Mouse (Mus musculus): ENCODE measurements around the gene Smim24. TPM values are rescaled to one million over a fixed set of nuclear protein-coding genes. Genes with fewer than 3 reads are reported as not detected.

Smim24 gene
- polyA plus RNA-seq, 1 experiment from 2014 or later, result 4.2 TPM

DNA sequence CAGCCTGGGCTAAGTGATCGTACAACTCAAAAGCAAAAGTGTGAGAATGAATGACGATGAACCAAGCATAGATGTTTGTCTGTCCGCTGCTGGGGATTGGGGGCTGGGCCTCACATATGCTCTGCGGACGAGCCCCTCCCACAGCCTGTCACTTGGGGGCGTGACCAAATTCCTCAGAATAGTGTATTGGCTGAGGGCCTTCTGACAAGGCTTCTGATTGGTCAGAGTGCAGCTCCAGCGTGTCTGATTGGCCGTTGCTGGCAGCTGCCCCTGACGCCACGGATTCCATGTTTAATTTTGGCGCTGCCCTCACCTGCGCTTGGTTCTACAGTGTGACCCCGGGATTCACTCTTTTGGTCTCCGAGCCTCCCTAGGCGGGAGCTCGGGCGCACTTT is 40.0 kb downstream of the Smim24 start:
- no peak overlapping the region for H3K27ac ChIP-seq (ENCODE audit: low read depth, low read length)
- H3K9ac ChIP-seq (ENCODE audit: low read depth, low read length), result no peak overlapping the region
- H3K4me2 ChIP-seq, result peak overlapping the region; percentile 61
- peaks cover 13% of the 10 kb centered on the region for H3K27me3 ChIP-seq (ENCODE audit: control insufficient read depth, insufficient read depth, low read length)
- no peaks in the 10 kb centered on the region for H3K36me3 ChIP-seq (ENCODE audit: control insufficient read depth, insufficient read depth, low read length)
- peak overlapping the region; percentile 22 for H3K4me3 ChIP-seq (ENCODE audit: low read depth, low read length)
- peak; percentile 66 for ATAC-seq (replicated peaks; ENCODE audit: insufficient number of reproducible peaks, low FRiP score, low TSS enrichment)
- WGBS (ENCODE audit: insufficient replicate concordance), result 5% methylated on average over 17 of the region's 17 CpGs
- no peaks in the 10 kb centered on the region for H3K9me3 ChIP-seq (replicated peaks; ENCODE audit: control insufficient read depth, low read length)
- H3K4me1 ChIP-seq (ENCODE audit: control insufficient read depth, insufficient read depth, low read length), result peaks cover 17% of the 10 kb centered on the region

DNA sequence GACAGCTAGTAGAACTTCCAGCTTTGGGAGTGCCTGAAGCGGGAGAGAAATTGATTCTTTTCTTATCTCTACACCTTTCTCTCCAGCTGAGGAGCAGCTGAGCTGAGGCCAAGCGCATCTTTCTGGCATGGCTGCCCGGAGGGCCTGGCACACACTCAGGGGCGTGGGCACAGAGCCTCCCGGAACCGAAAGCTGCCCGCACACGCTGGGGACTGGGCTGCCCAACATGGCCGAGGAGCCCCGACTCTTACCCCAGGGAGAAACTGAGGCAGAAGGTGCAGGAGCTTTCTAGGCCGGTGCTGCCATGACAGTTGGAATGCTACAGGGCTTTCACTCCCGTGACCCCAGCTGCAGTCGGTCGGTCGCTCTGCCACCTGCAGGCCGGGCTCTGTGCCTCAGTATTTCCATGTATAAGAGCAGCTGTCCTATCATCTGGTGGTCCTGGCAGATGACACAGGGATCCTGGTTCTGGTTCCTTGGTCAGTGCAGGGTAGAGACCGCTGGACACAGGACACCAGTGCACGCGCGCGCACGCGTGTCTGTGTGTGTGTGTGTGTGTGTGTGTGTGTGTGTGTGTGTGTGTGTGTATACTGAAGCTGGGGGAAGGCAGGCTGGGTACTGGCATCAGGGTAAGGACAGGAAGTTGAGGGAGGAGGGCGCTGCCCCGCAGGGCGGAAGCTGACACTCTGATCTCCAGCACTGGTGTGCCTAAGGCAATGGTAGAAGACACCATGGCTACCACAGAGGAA is 40.9 kb downstream of the Smim24 start:
- Histone ChIP-seq H3K4me2 (no peak overlapping the region), H3K27ac (ENCODE audit: low read depth, low read length) (no peak overlapping the region), H3K4me1 (ENCODE audit: control insufficient read depth, insufficient read depth, low read length) (peaks cover 17% of the 10 kb centered on the region), H3K4me3 (ENCODE audit: low read depth, low read length) (no peak overlapping the region), H3K27me3 (ENCODE audit: control insufficient read depth, insufficient read depth, low read length) (peaks cover 10% of the 10 kb centered on the region), H3K9ac (ENCODE audit: low read depth, low read length) (no peak overlapping the region), H3K36me3 (ENCODE audit: control insufficient read depth, insufficient read depth, low read length) (no peaks in the 10 kb centered on the region), H3K9me3 (replicated peaks; ENCODE audit: control insufficient read depth, low read length) (no peaks in the 10 kb centered on the region)
- 68% methylated on average over 26 of the region's 26 CpGs for WGBS (ENCODE audit: insufficient replicate concordance)
- no peak for ATAC-seq (replicated peaks; ENCODE audit: insufficient number of reproducible peaks, low FRiP score, low TSS enrichment)

DNA sequence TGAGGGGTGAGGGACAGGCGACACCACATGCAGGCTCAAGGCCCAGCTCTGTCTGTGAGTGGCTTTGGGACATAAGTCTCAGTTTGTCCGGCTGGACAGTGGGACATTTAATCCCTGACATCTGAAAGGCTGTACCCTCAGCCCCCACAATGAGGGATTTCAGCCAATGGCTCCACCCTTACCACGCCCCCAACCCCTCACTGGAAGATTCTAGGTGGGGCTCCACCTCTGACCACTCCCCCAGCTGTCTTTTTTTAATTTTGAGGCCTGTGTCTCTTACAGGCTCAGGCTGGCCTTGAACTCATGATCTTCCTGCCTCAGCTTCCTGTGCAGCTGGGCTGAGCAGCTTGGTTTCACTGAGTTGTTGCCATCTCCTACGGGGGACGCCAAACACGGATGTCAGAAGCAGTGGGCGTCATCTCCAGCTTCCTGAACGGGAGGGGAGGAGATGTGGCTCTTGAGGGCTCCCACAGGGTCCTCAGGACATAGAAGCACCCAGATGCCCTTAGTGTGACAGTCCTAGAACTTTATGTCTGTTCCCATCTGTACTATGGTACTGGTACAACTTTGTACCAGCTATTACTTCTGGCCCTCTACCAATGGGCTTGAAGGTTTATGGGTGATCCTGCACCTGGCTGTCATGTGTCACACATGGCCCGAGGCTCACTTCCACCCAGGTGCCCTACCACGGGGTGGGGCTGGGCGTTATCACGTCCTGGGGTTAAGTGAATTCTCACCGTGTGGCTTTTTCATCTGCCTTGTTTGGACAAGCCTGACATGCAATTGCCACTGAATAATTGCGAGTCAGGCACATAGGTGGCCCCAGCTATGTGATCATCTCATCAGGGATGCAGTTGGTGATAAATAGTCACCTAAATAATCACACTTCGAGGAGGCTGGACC is 41.8 kb downstream of the Smim24 start:
- Histone ChIP-seq H3K9me3 (replicated peaks; ENCODE audit: control insufficient read depth, low read length) (no peaks in the 10 kb centered on the region), H3K27me3 (ENCODE audit: control insufficient read depth, insufficient read depth, low read length) (peaks cover 10% of the 10 kb centered on the region), H3K9ac (ENCODE audit: low read depth, low read length) (no peak overlapping the region), H3K4me3 (ENCODE audit: low read depth, low read length) (no peak overlapping the region), H3K27ac (ENCODE audit: low read depth, low read length) (no peak overlapping the region), H3K36me3 (ENCODE audit: control insufficient read depth, insufficient read depth, low read length) (no peaks in the 10 kb centered on the region), H3K4me1 (ENCODE audit: control insufficient read depth, insufficient read depth, low read length) (peaks cover 13% of the 10 kb centered on the region), H3K4me2 (no peak overlapping the region)
- 54% methylated on average over 15 of the region's 15 CpGs for WGBS (ENCODE audit: insufficient replicate concordance)
- no peak for ATAC-seq (replicated peaks; ENCODE audit: insufficient number of reproducible peaks, low FRiP score, low TSS enrichment)

DNA sequence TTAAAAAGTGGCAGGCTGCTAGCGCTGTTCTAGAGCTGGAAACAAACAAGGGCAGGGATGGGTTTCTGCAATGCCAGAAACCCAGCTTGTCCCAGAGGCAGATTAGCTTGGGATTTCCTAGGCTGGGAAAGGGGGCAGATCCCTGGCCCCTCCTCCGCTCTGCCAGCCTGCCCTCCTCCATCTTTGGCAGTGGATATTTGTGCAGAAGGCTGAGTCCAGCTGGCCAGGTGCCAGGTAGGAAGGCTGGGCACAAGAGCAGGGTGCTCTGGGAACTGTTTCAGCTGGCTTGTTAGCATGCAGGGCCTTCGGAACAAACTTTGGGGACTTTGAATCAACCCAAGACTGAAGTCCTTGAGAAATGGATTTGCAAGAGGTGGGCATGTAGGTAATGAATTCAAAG is 42.6 kb downstream of the Smim24 start:
- 81% methylated on average over 3 of the region's 3 CpGs for WGBS (ENCODE audit: insufficient replicate concordance)

DNA sequence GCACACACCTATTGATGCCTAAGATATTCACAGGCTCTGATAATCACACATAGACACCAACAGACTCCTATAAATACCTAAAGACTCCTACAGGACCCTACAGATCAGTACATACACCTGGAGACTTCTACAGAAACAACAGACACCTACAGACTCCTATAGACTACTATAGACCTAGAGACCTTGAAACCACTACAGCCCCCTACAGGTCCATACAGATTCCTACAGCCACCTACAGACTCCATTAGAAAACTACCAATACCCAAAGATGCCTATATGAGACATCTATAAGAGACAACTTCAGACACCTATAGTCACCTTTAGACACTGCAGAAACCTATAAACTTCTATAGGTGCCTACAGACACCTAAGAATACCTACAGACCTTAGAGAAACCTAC is 48.2 kb downstream of the Smim24 start:
- Histone ChIP-seq H3K9me3 (replicated peaks; ENCODE audit: control insufficient read depth, low read length) (no peaks in the 10 kb centered on the region), H3K4me1 (ENCODE audit: control insufficient read depth, insufficient read depth, low read length) (no peaks in the 10 kb centered on the region), H3K4me3 (ENCODE audit: low read depth, low read length) (no peak overlapping the region), H3K36me3 (ENCODE audit: control insufficient read depth, insufficient read depth, low read length) (no peaks in the 10 kb centered on the region), H3K27ac (ENCODE audit: low read depth, low read length) (no peak overlapping the region), H3K9ac (ENCODE audit: low read depth, low read length) (no peak overlapping the region), H3K4me2 (no peak overlapping the region), H3K27me3 (ENCODE audit: control insufficient read depth, insufficient read depth, low read length) (peaks cover 6% of the 10 kb centered on the region; the same call in 1 of the 2 replicates)
- no peak for ATAC-seq (replicated peaks; ENCODE audit: insufficient number of reproducible peaks, low FRiP score, low TSS enrichment)

More for the DNA sequence above, 42.6 kb downstream of the Smim24 start:
- H3K27ac ChIP-seq (ENCODE audit: low read depth, low read length), result no peak overlapping the region
- H3K9ac ChIP-seq (ENCODE audit: low read depth, low read length), result no peak overlapping the region
- peaks cover 10% of the 10 kb centered on the region for H3K4me1 ChIP-seq (ENCODE audit: control insufficient read depth, insufficient read depth, low read length)
- no peak overlapping the region for H3K4me2 ChIP-seq
- ATAC-seq (replicated peaks; ENCODE audit: insufficient number of reproducible peaks, low FRiP score, low TSS enrichment), result no peak
- no peaks in the 10 kb centered on the region for H3K36me3 ChIP-seq (ENCODE audit: control insufficient read depth, insufficient read depth, low read length)
- H3K9me3 ChIP-seq (replicated peaks; ENCODE audit: control insufficient read depth, low read length), result no peaks in the 10 kb centered on the region
- H3K4me3 ChIP-seq (ENCODE audit: low read depth, low read length), result no peak overlapping the region
- peaks cover 10% of the 10 kb centered on the region for H3K27me3 ChIP-seq (ENCODE audit: control insufficient read depth, insufficient read depth, low read length)

Small RNA genes lying within 50 kb of the gene (microRNA-seq; reads per million reads assigned to microRNA genes)
- gene Mir1191b (ENCODE audit: borderline number of aligned reads) (1.4 reads per million, percentile 19 among the genes with 10 or more reads in this experiment), gene Mir6913 (ENCODE audit: borderline number of aligned reads) (0.27 reads per million)

Other genes with a start within 250 kb of the Smim24 start
- 39.4 and 39.7 TPM in 2 replicates for gene Pias4, start 225.1 kb upstream of the Smim24 start, polyA plus RNA-seq (2014; fragmentation: Nextera tagmentation; extraction: Ambion mirVana)
- 313 and 338 TPM in 2 replicates for gene Eef2, start 216.4 kb upstream of the Smim24 start, polyA plus RNA-seq (2014; fragmentation: Nextera tagmentation; extraction: Ambion mirVana)
- 44.1 and 47.4 TPM in 2 replicates for gene Dapk3, start 210.0 kb upstream of the Smim24 start, polyA plus RNA-seq (2014; fragmentation: Nextera tagmentation; extraction: Ambion mirVana)
- gene 4930442H23Rik, start 209.2 kb upstream of the Smim24 start, polyA plus RNA-seq (2014; fragmentation: Nextera tagmentation; extraction: Ambion mirVana), result 0.21 TPM in 1 of 2 replicates, not detected in the other
- 2.2 and 3.6 TPM in 2 replicates for gene Nmrk2, start 191.0 kb upstream of the Smim24 start, polyA plus RNA-seq (2014; fragmentation: Nextera tagmentation; extraction: Ambion mirVana)
- 0.60 and 0.83 TPM in 2 replicates for gene Atcay, start 162.2 kb upstream of the Smim24 start, polyA plus RNA-seq (2014; fragmentation: Nextera tagmentation; extraction: Ambion mirVana)
- 2.3 and 3.7 TPM in 2 replicates for gene Zfr2, start 159.9 kb upstream of the Smim24 start, polyA plus RNA-seq (2014; fragmentation: Nextera tagmentation; extraction: Ambion mirVana)
- 1.0 and 1.7 TPM in 2 replicates for gene Matk, start 140.1 kb upstream of the Smim24 start, polyA plus RNA-seq (2014; fragmentation: Nextera tagmentation; extraction: Ambion mirVana)
- gene Mrpl54, start 126.1 kb upstream of the Smim24 start, polyA plus RNA-seq (2014; fragmentation: Nextera tagmentation; extraction: Ambion mirVana), result 247 and 257 TPM in 2 replicates
- gene Apba3, start 126.1 kb upstream of the Smim24 start, polyA plus RNA-seq (2014; fragmentation: Nextera tagmentation; extraction: Ambion mirVana), result 41.2 and 44.1 TPM in 2 replicates
- gene Tjp3, start 101.5 kb upstream of the Smim24 start, polyA plus RNA-seq (2014; fragmentation: Nextera tagmentation; extraction: Ambion mirVana), result 0.90 and 1.4 TPM in 2 replicates
- 30.2 and 32.1 TPM in 2 replicates for gene Pip5k1c, start 100.1 kb upstream of the Smim24 start, polyA plus RNA-seq (2014; fragmentation: Nextera tagmentation; extraction: Ambion mirVana)
- gene Cactin, start 71.9 kb upstream of the Smim24 start, polyA plus RNA-seq (2014; fragmentation: Nextera tagmentation; extraction: Ambion mirVana), result 20.2 and 25.0 TPM in 2 replicates
- gene Tbxa2r, start 64.3 kb upstream of the Smim24 start, polyA plus RNA-seq (2014; fragmentation: Nextera tagmentation; extraction: Ambion mirVana), result 10.9 and 11.2 TPM in 2 replicates
- gene Gipc3, start 49.8 kb upstream of the Smim24 start, polyA plus RNA-seq (2014; fragmentation: Nextera tagmentation; extraction: Ambion mirVana), result not detected in 2 replicates
- 102 and 107 TPM in 2 replicates for gene Hmg20b, start 42.6 kb upstream of the Smim24 start, polyA plus RNA-seq (2014; fragmentation: Nextera tagmentation; extraction: Ambion mirVana)
- 4.6 and 4.7 TPM in 2 replicates for gene Mfsd12, start 35.6 kb upstream of the Smim24 start, polyA plus RNA-seq (2014; fragmentation: Nextera tagmentation; extraction: Ambion mirVana)
- 0.23 and 0.67 TPM in 2 replicates for gene 4930404N11Rik, start 27.2 kb upstream of the Smim24 start, polyA plus RNA-seq (2014; fragmentation: Nextera tagmentation; extraction: Ambion mirVana)
- gene Fzr1, start 14.5 kb upstream of the Smim24 start, polyA plus RNA-seq (2014; fragmentation: Nextera tagmentation; extraction: Ambion mirVana), result 66.1 and 70.0 TPM in 2 replicates
- 47.5 and 61.4 TPM in 2 replicates for gene Dohh, start 8.6 kb upstream of the Smim24 start, polyA plus RNA-seq (2014; fragmentation: Nextera tagmentation; extraction: Ambion mirVana)
- gene Gm48551, start 8.6 kb upstream of the Smim24 start, polyA plus RNA-seq (2014; fragmentation: Nextera tagmentation; extraction: Ambion mirVana), result 1.4 and 2.9 TPM in 2 replicates
- 0.55 and 1.2 TPM in 2 replicates for gene Gm48552, start 4.0 kb upstream of the Smim24 start, polyA plus RNA-seq (2014; fragmentation: Nextera tagmentation; extraction: Ambion mirVana)
- 28.1 and 29.8 TPM in 2 replicates for gene Nfic, start 62.6 kb downstream of the Smim24 start, polyA plus RNA-seq (2014; fragmentation: Nextera tagmentation; extraction: Ambion mirVana)
- gene Celf5, start 89.7 kb downstream of the Smim24 start, polyA plus RNA-seq (2014; fragmentation: Nextera tagmentation; extraction: Ambion mirVana), result 0.19 and 0.31 TPM in 2 replicates
- gene Ncln, start 103.3 kb downstream of the Smim24 start, polyA plus RNA-seq (2014; fragmentation: Nextera tagmentation; extraction: Ambion mirVana), result 40.9 and 49.0 TPM in 2 replicates
- gene S1pr4, start 107.1 kb downstream of the Smim24 start, polyA plus RNA-seq (2014; fragmentation: Nextera tagmentation; extraction: Ambion mirVana), result 0.56 and 0.79 TPM in 2 replicates
- 2.5 and 3.4 TPM in 2 replicates for gene Gna15, start 131.2 kb downstream of the Smim24 start, polyA plus RNA-seq (2014; fragmentation: Nextera tagmentation; extraction: Ambion mirVana)
- gene Gna11, start 152.1 kb downstream of the Smim24 start, polyA plus RNA-seq (2014; fragmentation: Nextera tagmentation; extraction: Ambion mirVana), result 55.5 and 58.8 TPM in 2 replicates
- 330 and 481 TPM in 2 replicates for gene Aes, start 166.4 kb downstream of the Smim24 start, polyA plus RNA-seq (2014; fragmentation: Nextera tagmentation; extraction: Ambion mirVana)
- 17.8 and 18.3 TPM in 2 replicates for gene Tle2, start 181.5 kb downstream of the Smim24 start, polyA plus RNA-seq (2014; fragmentation: Nextera tagmentation; extraction: Ambion mirVana)
- gene Tle6, start 208.0 kb downstream of the Smim24 start, polyA plus RNA-seq (2014; fragmentation: Nextera tagmentation; extraction: Ambion mirVana), result 25.6 and 27.3 TPM in 2 replicates
- 0.25 and 0.63 TPM in 2 replicates for gene BC025920, start 213.2 kb downstream of the Smim24 start, polyA plus RNA-seq (2014; fragmentation: Nextera tagmentation; extraction: Ambion mirVana)
- gene Sirt6, start 234.7 kb downstream of the Smim24 start, polyA plus RNA-seq (2014; fragmentation: Nextera tagmentation; extraction: Ambion mirVana), result 21.5 and 27.3 TPM in 2 replicates
- 7.2 and 8.1 TPM in 2 replicates for gene Ankrd24, start 235.5 kb downstream of the Smim24 start, polyA plus RNA-seq (2014; fragmentation: Nextera tagmentation; extraction: Ambion mirVana)